Mouse (Mus musculus): ENCODE measurements around the gene Rap1gap2.

Gene Rap1gap2

DNA sequence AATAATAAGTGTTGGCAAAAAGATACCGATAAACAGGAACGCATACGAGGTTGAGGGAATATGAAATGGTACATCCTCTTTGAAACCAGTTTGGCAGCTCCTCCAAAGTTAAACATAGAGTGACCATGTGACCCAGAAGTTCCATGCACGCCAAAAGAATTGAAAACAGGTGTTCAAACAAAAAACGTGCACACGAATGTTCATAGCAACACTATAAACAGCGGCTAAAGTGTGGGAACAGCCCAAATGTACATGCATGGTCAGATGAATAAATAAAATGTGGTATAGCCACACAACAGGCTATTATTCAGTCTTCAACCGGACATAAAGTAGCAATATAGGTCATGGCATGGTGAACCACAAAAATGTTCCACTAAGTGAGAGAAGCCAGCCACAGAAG lies 108.2 kb downstream of the Rap1gap2 start:
- no peak for DNase-seq (ENCODE audit: low spot score in 2 of 2)

DNA sequence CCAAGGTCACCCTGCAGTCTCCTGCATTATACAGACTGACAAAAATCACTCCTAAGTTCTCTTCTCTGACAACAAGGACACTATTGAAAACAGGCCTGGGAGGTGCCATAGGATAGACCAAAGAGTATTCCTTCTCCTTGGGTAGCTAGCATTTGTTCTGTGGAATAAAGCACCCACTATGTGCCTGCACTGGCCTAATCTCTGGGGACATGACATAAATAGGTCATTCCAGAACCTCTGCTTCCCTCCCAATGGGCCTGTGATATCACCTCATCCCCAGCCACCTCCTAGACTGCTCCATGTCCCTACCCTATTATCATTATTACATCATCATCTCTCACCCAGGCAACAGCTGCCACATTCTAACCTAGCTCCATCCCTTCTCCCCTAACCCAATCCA lies 108.7 kb downstream of the Rap1gap2 start:
- DNase-seq (ENCODE audit: low spot score in 2 of 2), result no peak

GRCm38 (mm10) chr11:74501061-74501460 lies 109.7 kb downstream of the Rap1gap2 start:
- DNase-seq (ENCODE audit: low spot score in 2 of 2), result no peak

- DNase-seq (ENCODE audit: low spot score in 2 of 2), result no peak
Observed at GRCm38 (mm10) chr11:74499521-74500099, 111.1 kb downstream of the Rap1gap2 start.

- no peak for DNase-seq (ENCODE audit: low spot score in 2 of 2)
Observed at GRCm38 (mm10) chr11:74499058-74499457, 111.7 kb downstream of the Rap1gap2 start.

GRCm38 (mm10) chr11:74496581-74496980 lies 114.1 kb downstream of the Rap1gap2 start:
- no peak for DNase-seq (ENCODE audit: low spot score in 2 of 2)

DNA sequence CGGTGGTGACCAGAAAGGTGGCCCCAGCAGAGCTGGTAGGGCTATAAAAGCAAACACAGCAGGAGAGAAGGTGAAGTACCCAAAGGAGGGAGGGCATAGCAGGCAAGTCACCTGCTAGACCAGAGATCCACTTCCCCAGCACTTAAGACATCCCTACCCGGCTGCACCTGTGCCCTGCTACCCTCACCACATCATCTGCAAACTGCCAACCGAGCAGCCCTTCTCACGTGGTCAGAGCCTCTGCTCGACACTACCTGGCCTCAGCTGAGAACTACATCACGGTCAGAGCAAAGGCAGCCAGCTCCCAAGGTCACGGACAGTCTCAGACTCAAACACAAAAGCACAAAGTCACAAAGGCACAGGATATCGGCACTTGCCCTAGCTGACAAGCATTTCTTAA lies 116.8 kb downstream of the Rap1gap2 start:
- DNase-seq (ENCODE audit: low spot score in 2 of 2), result no peak

- DNase-seq (ENCODE audit: low spot score in 2 of 2), result no peak
Observed at GRCm38 (mm10) chr11:74493172-74493862, 117.4 kb downstream of the Rap1gap2 start.

GRCm38 (mm10) chr11:74491130-74491529 lies 119.6 kb downstream of the Rap1gap2 start:
- no peak for DNase-seq (ENCODE audit: low spot score in 2 of 2)

- DNase-seq (ENCODE audit: low spot score in 2 of 2), result no peak
Observed at GRCm38 (mm10) chr11:74489239-74489638, 121.5 kb downstream of the Rap1gap2 start.

DNA sequence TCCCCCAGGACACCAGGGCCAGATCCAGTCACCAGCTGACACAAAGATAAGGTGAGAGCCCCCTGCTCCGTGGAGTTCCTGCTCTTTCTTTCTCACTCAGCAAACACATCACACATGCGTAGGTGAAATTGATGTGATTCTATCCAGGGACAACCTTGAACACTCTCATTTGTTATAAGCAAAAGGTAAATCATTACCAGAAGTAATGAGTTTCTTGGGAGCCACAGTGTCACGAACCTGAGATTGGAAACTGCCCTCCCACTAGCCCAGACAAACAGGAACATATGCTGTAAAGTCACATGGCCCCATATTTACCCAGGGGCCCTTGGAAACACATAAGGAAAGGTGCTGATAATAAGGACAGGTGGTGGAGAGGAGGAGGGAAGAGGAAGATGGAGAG lies 122.8 kb downstream of the Rap1gap2 start:
- no peak for DNase-seq (ENCODE audit: low spot score in 2 of 2)

DNA sequence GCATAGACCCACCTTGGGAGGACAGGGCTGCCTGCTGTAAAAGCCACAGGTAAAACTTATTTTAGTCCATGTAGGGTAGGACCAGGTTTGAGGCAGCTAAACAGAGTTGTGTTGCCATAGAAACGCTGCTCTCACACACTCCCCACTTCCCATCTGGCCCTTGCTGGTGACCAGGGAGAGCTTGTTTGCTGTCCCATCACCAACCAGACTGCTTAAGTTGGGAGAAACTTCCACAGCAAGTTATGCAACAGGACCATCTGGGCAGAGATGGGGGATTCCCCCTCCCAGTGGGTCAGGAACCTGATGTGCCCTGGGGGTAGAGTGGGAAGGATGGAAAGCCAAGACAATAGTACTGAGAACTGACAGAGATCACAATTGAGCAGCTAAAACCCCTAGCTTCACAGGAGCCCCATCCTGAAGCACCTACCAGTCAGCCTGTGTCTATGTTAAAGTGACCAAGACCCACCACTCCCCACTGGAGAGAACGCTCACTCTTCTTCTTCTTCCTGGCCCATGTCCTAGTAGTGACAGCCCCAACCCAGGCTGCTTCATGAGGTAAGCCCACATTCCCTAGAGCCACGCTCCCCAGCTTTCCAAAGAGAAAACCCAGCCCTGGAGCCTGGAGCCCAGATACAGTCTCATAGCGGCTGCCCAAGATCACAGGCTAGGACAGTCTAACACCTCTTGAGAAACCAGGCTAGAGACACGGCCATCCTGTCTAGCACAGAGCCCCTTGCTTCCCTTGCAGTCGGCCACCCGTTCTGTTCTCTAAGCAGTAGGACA lies 125.1 kb downstream of the Rap1gap2 start:
- DNase-seq (ENCODE audit: low spot score in 2 of 2), result no peak

- DNase-seq (ENCODE audit: low spot score in 2 of 2), result no peak
Observed at GRCm38 (mm10) chr11:74483871-74484270, 126.8 kb downstream of the Rap1gap2 start.

DNA sequence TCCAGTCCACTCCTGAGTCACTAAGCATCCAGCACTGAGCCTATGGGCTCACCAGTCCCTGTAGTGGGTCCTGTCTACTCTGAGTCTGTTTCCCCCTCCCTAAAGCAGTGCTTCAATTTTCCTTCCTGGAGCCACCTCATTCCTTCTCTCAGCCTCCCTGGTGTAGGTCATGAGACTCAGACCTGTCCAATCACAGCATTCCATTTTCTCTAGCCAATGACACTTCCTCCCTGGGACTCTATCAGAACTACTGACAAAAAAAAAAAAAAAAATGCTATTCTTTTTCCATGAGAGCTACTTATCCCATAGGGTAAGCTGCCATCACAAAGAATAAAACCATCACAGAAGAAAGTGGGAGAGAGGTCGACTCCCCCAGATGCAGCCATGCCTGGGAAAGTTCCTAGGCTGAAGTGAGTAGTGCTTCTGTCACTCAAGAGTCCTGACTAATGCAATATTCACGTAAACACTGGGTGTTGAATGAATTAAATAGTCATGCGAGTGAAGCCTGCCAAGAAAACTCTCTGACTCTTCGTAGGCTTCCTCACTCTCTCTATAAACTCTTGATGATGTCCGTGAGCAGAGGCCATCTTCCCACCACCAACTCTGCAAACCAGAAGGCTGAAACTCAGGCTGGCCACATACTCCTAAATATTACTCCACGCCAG lies 127.4 kb downstream of the Rap1gap2 start:
- DNase-seq (ENCODE audit: low spot score in 2 of 2), result no peak

DNA sequence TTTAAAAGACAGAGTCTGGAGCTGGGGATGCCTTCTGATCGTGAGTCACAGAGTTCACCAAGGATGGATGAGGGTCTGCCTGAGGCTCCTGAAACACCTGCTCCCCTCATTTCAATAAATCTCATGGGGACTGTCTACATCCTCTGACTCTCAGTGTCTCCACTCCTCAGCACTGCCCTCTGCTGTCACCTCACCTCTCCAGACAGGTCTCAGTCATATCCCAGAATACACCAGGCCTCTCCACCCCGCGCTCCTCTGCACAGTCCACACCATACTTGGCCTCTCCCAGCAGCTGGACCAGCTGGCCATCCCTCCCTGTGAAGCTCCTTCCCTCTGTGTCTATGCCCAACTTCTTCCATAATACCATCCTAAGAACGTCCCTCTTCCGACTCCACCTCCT lies 128.9 kb downstream of the Rap1gap2 start:
- DNase-seq (ENCODE audit: low spot score in 2 of 2), result no peak

- DNase-seq (ENCODE audit: low spot score in 2 of 2), result no peak
Observed at GRCm38 (mm10) chr11:74479715-74480289, 130.9 kb downstream of the Rap1gap2 start.

GRCm38 (mm10) chr11:74478877-74479276 lies 131.8 kb downstream of the Rap1gap2 start:
- DNase-seq (ENCODE audit: low spot score in 2 of 2), result no peak

GRCm38 (mm10) chr11:74472671-74473070 lies 138.0 kb downstream of the Rap1gap2 start:
- DNase-seq (ENCODE audit: low spot score in 2 of 2), result no peak

DNA sequence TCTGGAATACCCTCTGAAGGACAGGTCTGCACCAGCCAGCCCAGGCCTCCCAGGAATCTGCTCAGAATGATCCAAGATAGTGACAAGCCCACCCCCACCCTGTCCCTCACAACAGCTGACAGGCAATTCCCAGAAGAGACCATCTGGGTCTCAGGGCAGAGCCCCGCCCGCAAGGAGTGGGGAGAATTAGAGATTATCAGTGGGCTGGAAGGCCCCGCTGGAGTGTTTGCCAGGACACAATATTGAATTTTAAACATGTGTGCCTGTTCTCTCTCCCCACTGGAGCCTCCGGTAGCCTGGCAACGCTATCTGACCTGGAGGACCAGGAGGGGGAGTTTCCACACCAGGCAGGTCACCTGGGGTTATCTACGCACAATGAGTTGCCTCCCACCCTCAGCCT lies 142.5 kb downstream of the Rap1gap2 start:
- DNase-seq (ENCODE audit: low spot score in 2 of 2), result no peak

DNA sequence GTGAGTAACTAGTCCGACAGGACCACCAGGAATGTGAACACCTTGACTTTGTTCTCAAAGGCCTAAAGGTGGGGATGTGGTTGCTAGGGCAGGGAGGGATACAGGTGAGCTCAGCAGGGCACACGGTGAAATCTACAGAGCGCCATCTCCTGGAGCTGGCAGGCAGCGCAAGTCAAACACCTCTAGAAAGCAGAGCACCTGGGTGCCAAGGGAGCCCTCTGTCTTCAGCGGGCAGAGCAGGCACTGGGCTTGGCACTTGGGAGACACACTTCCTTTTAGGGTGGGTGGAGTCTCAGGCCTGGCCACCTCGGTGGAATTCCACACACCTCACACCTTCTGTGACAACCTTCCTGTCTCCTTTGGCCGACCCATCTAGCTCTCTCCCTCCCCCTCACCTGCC lies 145.0 kb downstream of the Rap1gap2 start:
- DNase-seq (ENCODE audit: low spot score in 2 of 2), result no peak

- no peak for DNase-seq (ENCODE audit: low spot score in 2 of 2)
Observed at GRCm38 (mm10) chr11:74464181-74464977, 146.3 kb downstream of the Rap1gap2 start.
